Mouse (Mus musculus): Measurements from ENCODE around the gene Snx21. TPM values are rescaled to one million over a fixed set of nuclear protein-coding genes. Genes with fewer than 3 reads are reported as not detected.

The Snx21 gene
- 19.9 and 21.7 TPM in 2 replicates for polyA plus RNA-seq (2015; fragmentation: Nextera tagmentation; extraction: Ambion mirVana)

- WGBS = under 1% methylated on average over 75 of the region's 89 CpGs
- no peaks in the 10 kb centered on the region for H3K27me3 ChIP-seq (ENCODE audit: insufficient read depth, low read length)
- peak within 1 kb of the TSS; percentile 75 for H3K4me2 ChIP-seq (ENCODE audit: low read length)
- H3K27ac ChIP-seq = peak within 1 kb of the TSS; percentile 90
- no peaks in the 10 kb centered on the region; the same call in 1 of the 2 replicates for H3K4me1 ChIP-seq (replicated peaks; ENCODE audit: insufficient read depth, low read length)
- no peaks in the 10 kb centered on the region for H3K9me3 ChIP-seq (replicated peaks; ENCODE audit: low read length)
- H3K9ac ChIP-seq (ENCODE audit: low read depth, low read length) = peak within 1 kb of the TSS; percentile 76
- peak within 1 kb of the TSS; percentile 67 for H3K4me3 ChIP-seq (replicated peaks; ENCODE audit: low read depth, low read length)
- peaks cover 4% of the 10 kb centered on the region; the same call in 1 of the 2 replicates for H3K36me3 ChIP-seq (ENCODE audit: insufficient read depth, low read length)
- TF ChIP-seq CTCF (IDR thresholded peaks at IDR 0.05; ENCODE audit: low read depth) = peak; percentile 65
- DNase-seq (ENCODE audit: low spot score) (peak; percentile 92), ATAC-seq (replicated peaks; ENCODE audit: low FRiP score, low read depth) (peak; percentile 87)
These were observed at the start of gene Snx21 for GRCm38 (mm10) chr2:164785481-164786387. TSS of gene Snx21 (plus strand) at chr2:164785823.

GRCm38 (mm10) chr2:164737377-164738090 lies 48.1 kb upstream of the Snx21 start:
- 73% methylated on average over 3 of the region's 3 CpGs for WGBS
- no peak for DNase-seq (ENCODE audit: low spot score)
- TF ChIP-seq CTCF (IDR thresholded peaks at IDR 0.05; ENCODE audit: low read depth) = no peak
- Histone ChIP-seq H3K9me3 (replicated peaks; ENCODE audit: low read length) (no peaks in the 10 kb centered on the region), H3K27me3 (ENCODE audit: insufficient read depth, low read length) (no peaks in the 10 kb centered on the region), H3K9ac (ENCODE audit: low read depth, low read length) (no peak overlapping the region), H3K4me3 (replicated peaks; ENCODE audit: low read depth, low read length) (no peak overlapping the region), H3K4me2 (ENCODE audit: low read length) (no peak overlapping the region), H3K4me1 (replicated peaks; ENCODE audit: insufficient read depth, low read length) (no peaks in the 10 kb centered on the region), H3K27ac (no peak overlapping the region), H3K36me3 (ENCODE audit: insufficient read depth, low read length) (no peaks in the 10 kb centered on the region)
- peak; percentile 63 for ATAC-seq (replicated peaks; ENCODE audit: low FRiP score, low read depth)

- Histone ChIP-seq H3K4me2 (ENCODE audit: low read length) (no peak overlapping the region), H3K9me3 (replicated peaks; ENCODE audit: low read length) (no peaks in the 10 kb centered on the region), H3K27ac (no peak overlapping the region), H3K4me3 (replicated peaks; ENCODE audit: low read depth, low read length) (no peak overlapping the region), H3K9ac (ENCODE audit: low read depth, low read length) (no peak overlapping the region), H3K36me3 (ENCODE audit: insufficient read depth, low read length) (no peaks in the 10 kb centered on the region), H3K4me1 (replicated peaks; ENCODE audit: insufficient read depth, low read length) (0 out of 2 replicates have a peak, but pooled peaks cover under 1% of the 10 kb centered on the region), H3K27me3 (ENCODE audit: insufficient read depth, low read length) (no peaks in the 10 kb centered on the region)
- no peak for TF ChIP-seq CTCF (IDR thresholded peaks at IDR 0.05; ENCODE audit: low read depth)
- ATAC-seq (replicated peaks; ENCODE audit: low FRiP score, low read depth) = no peak
- DNase-seq (ENCODE audit: low spot score) = no peak
- 56% methylated on average over 7 of the region's 7 CpGs for WGBS
These were observed 45.7 kb upstream of the Snx21 start for GRCm38 (mm10) chr2:164739876-164740275.

GRCm38 (mm10) chr2:164744987-164745386 lies 40.6 kb upstream of the Snx21 start:
- DNase-seq (ENCODE audit: low spot score) (no peak), ATAC-seq (replicated peaks; ENCODE audit: low FRiP score, low read depth) (no peak)
- no peak for TF ChIP-seq CTCF (IDR thresholded peaks at IDR 0.05; ENCODE audit: low read depth)
- H3K4me2 ChIP-seq (ENCODE audit: low read length) = peak overlapping the region; percentile 94
- peak overlapping the region; percentile 96; the same call in 1 of the 2 replicates for H3K9ac ChIP-seq (ENCODE audit: low read depth, low read length)
- no peak overlapping the region for H3K27ac ChIP-seq
- 63% methylated on average over 13 of the region's 13 CpGs for WGBS
- H3K9me3 ChIP-seq (replicated peaks; ENCODE audit: low read length) = no peaks in the 10 kb centered on the region
- no peaks in the 10 kb centered on the region for H3K27me3 ChIP-seq (ENCODE audit: insufficient read depth, low read length)
- H3K4me3 ChIP-seq (replicated peaks; ENCODE audit: low read depth, low read length) = peak overlapping the region; percentile 93
- 0 out of 2 replicates have a peak, but pooled peaks cover 4% of the 10 kb centered on the region for H3K36me3 ChIP-seq (ENCODE audit: insufficient read depth, low read length)
- H3K4me1 ChIP-seq (replicated peaks; ENCODE audit: insufficient read depth, low read length) = peaks cover 13% of the 10 kb centered on the region; the same call in 1 of the 2 replicates

GRCm38 (mm10) chr2:164745843-164746479 lies 39.7 kb upstream of the Snx21 start, which contains the start of the genes Wfdc3 and Dnttip1:
TSS of gene Wfdc3 (minus strand) at chr2:164745931.
TSS of gene Dnttip1 (plus strand) at chr2:164745983.
- H3K4me2 ChIP-seq (ENCODE audit: low read length) = peak within 1 kb of the TSS; percentile 94
- H3K27me3 ChIP-seq (ENCODE audit: insufficient read depth, low read length) = no peaks in the 10 kb centered on the region
- peak within 1 kb of the TSS; percentile 93 for H3K4me3 ChIP-seq (replicated peaks; ENCODE audit: low read depth, low read length)
- under 1% methylated on average over 70 of the region's 70 CpGs for WGBS
- no peak for TF ChIP-seq CTCF (IDR thresholded peaks at IDR 0.05; ENCODE audit: low read depth)
- peak within 1 kb of the TSS; percentile 96 for H3K9ac ChIP-seq (ENCODE audit: low read depth, low read length)
- H3K9me3 ChIP-seq (replicated peaks; ENCODE audit: low read length) = no peaks in the 10 kb centered on the region
- peak; percentile 91 for DNase-seq (ENCODE audit: low spot score)
- peak within 1 kb of the TSS; percentile 76 for H3K27ac ChIP-seq
- H3K36me3 ChIP-seq (ENCODE audit: insufficient read depth, low read length) = peaks cover 11% of the 10 kb centered on the region
- H3K4me1 ChIP-seq (replicated peaks; ENCODE audit: insufficient read depth, low read length) = peaks cover 13% of the 10 kb centered on the region; the same call in 1 of the 2 replicates
- ATAC-seq (replicated peaks; ENCODE audit: low FRiP score, low read depth) = peak; percentile 85
